In the genomic region with DNA sequence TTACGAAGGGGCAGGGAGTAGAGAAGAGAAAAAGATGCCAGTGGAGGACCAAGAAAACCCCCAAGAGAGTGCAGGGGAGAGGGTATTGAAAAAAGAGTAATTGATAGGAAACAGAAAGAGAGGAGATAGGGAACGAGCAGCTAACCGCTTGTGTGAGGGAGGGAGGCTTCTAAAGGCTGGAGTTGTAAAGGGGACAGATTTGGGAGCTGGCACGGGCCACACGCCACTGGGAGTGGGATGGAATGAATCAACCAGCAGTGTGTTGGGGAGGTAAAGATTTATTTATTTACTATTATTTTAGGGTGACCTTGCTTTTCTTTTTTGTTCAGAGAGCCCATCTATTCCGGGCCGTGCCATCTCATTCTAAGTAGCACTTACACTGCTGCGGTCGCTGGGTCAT, we compare ENCODE assay signal across 15 mouse cellular contexts. TPM values are rescaled to one million over a fixed set of nuclear protein-coding genes. Genes with fewer than 3 reads are reported as not detected.
DNase-seq lines count a peak whose midpoint lies in the region; ATAC-seq and TF ChIP-seq lines count a peak whose summit lies in the region.
"Had no signal": no experiment of that assay in that cellular context is flagged by ENCODE, and none has a peak within 500 bp of the region (broad histone marks: within the 10 kb centered on the region; RNA-seq: fewer than 3 reads in every experiment).

No protein-coding gene starts in this region.

- no peak overlapping the region for H3K4me2 ChIP-seq in hindbrain, embryonic 11.5 days (replicated peaks; ENCODE audit: low read depth, low read length)
- H3K4me2 ChIP-seq in midbrain, embryonic 11.5 days = no peak overlapping the region
- peak overlapping the region; percentile 17; the same call in 1 of the 2 replicates for H3K4me2 ChIP-seq in neural tube, embryonic 14.5 days (ENCODE audit: low read depth, low read length)
- H3K4me2 ChIP-seq: liver, embryonic 13.5 days had no signal

- WGBS in hindbrain, embryonic 11.5 days = 8% methylated on average over 9 of the region's 9 CpGs
- WGBS in midbrain, embryonic 11.5 days = 12% methylated on average over 9 of the region's 9 CpGs
- 11% methylated on average over 9 of the region's 9 CpGs for WGBS in neural tube, embryonic 14.5 days
- 43% methylated on average over 9 of the region's 9 CpGs for WGBS in heart, adult 2 months

- H3K9ac ChIP-seq in hindbrain, embryonic 11.5 days (ENCODE audit: low read depth, low read length) = peak overlapping the region; percentile 42
- peak overlapping the region; percentile 68 for H3K9ac ChIP-seq in midbrain, embryonic 11.5 days (ENCODE audit: low read length)
- H3K9ac ChIP-seq in neural tube, embryonic 14.5 days (replicated peaks; ENCODE audit: low read depth, low read length) = peak overlapping the region; percentile 41; the same call in 1 of the 2 replicates
- no peak overlapping the region for H3K9ac ChIP-seq in heart, adult 2 months (ENCODE audit: low read depth, low read length)
- H3K9ac ChIP-seq: liver, embryonic 13.5 days had no signal

- no peak for TF ChIP-seq POLR2A in heart, adult 2 months (IDR thresholded peaks at IDR 0.05; ENCODE audit: insufficient read depth, low read depth, low read length)

- H3K27me3 ChIP-seq in hindbrain, embryonic 11.5 days (ENCODE audit: control insufficient read depth, insufficient read depth, low read length) = peaks cover 57% of the 10 kb centered on the region
- H3K27me3 ChIP-seq in midbrain, embryonic 11.5 days (ENCODE audit: control insufficient read depth, insufficient read depth, low read length) = peaks cover 69% of the 10 kb centered on the region
- H3K27me3 ChIP-seq in neural tube, embryonic 14.5 days (ENCODE audit: control insufficient read depth, insufficient read depth, low read length) = no peaks in the 10 kb centered on the region; the same call in 1 of the 2 replicates
- H3K27me3 ChIP-seq in heart, adult 2 months (ENCODE audit: control insufficient read depth, insufficient read depth, low read length) = peaks cover 2% of the 10 kb centered on the region; the same call in 1 of the 2 replicates

- DNase-seq in layer of hippocampus, postnatal 36 days = peak; percentile 12 to 19
- DNase-seq in layer of hippocampus, postnatal 14 days (ENCODE audit: low spot score in 2 of 2) = no peak
- peak; percentile 28 for DNase-seq in hindbrain, embryonic 11.5 days (ENCODE audit: low spot score)
- DNase-seq in midbrain, embryonic 11.5 days (ENCODE audit: low spot score, missing footprints) = peak; percentile 92
- DNase-seq in left cerebral cortex, postnatal 36 days (ENCODE audit: low spot score in 2 of 2) = no peak
- no peak for DNase-seq in heart, adult 2 months
- no peak for DNase-seq in thymus, postnatal 0 days (ENCODE audit: low spot score)
- DNase-seq: cerebellum, adult 11 months; heart, adult 18-20 months; left cerebral cortex, postnatal 4 days; liver, embryonic 13.5 days; thymus, adult 2 months had no signal

- H3K4me1 ChIP-seq in hindbrain, embryonic 11.5 days (replicated peaks; ENCODE audit: control insufficient read depth, insufficient read depth, low read length) = peaks cover 19% of the 10 kb centered on the region
- peaks cover 24% of the 10 kb centered on the region for H3K4me1 ChIP-seq in midbrain, embryonic 11.5 days (ENCODE audit: control insufficient read depth, insufficient read depth, low read length)
- peaks cover 47% of the 10 kb centered on the region for H3K4me1 ChIP-seq in neural tube, embryonic 14.5 days (ENCODE audit: control insufficient read depth, insufficient read depth, low read length)
- H3K4me1 ChIP-seq in heart, adult 2 months (ENCODE audit: control insufficient read depth, insufficient read depth, low read length) = no peaks in the 10 kb centered on the region; the same call in 1 of the 2 replicates
- H3K4me1 ChIP-seq: liver, embryonic 13.5 days had no signal

- no peak for ATAC-seq in hindbrain, embryonic 11.5 days (ENCODE audit: low FRiP score)
- no peak for ATAC-seq in midbrain, embryonic 11.5 days (ENCODE audit: low FRiP score)
- no peak for ATAC-seq in neural tube, embryonic 14.5 days (ENCODE audit: low read depth)

- no peaks in the 10 kb centered on the region for H3K9me3 ChIP-seq in hindbrain, embryonic 11.5 days (ENCODE audit: control insufficient read depth, low read length)
- H3K9me3 ChIP-seq in midbrain, embryonic 11.5 days (ENCODE audit: control insufficient read depth, low read length) = no peaks in the 10 kb centered on the region
- H3K9me3 ChIP-seq in neural tube, embryonic 14.5 days (ENCODE audit: control insufficient read depth, low read length) = no peaks in the 10 kb centered on the region
- H3K9me3 ChIP-seq: liver, embryonic 13.5 days had no signal

- TF ChIP-seq CTCF in heart, adult 2 months (IDR thresholded peaks at IDR 0.05) = no peak

- no peak overlapping the region for H3K4me3 ChIP-seq in hindbrain, embryonic 11.5 days (ENCODE audit: low read depth, low read length)
- H3K4me3 ChIP-seq in midbrain, embryonic 11.5 days (ENCODE audit: low read depth, low read length) = no peak overlapping the region
- no peak overlapping the region for H3K4me3 ChIP-seq in neural tube, embryonic 14.5 days (ENCODE audit: low read depth, low read length)
- no peak overlapping the region for H3K4me3 ChIP-seq in heart, adult 2 months
- H3K4me3 ChIP-seq: liver, embryonic 13.5 days; myocyte had no signal

- H3K27ac ChIP-seq in hindbrain, embryonic 11.5 days (ENCODE audit: low read depth, low read length) = peak overlapping the region; percentile 75; the same call in 1 of the 2 replicates
- 0 out of 2 replicates have a peak overlapping the region, but pooled peaks have one; percentile 62 for H3K27ac ChIP-seq in midbrain, embryonic 11.5 days (ENCODE audit: low read depth, low read length)
- peak overlapping the region; percentile 95 for H3K27ac ChIP-seq in neural tube, embryonic 14.5 days (ENCODE audit: low read depth, low read length)
- H3K27ac ChIP-seq in heart, adult 2 months = no peak overlapping the region
- H3K27ac ChIP-seq: kidney, postnatal 0 days; liver, embryonic 13.5 days had no signal

- TF ChIP-seq EP300 in heart, adult 2 months (IDR thresholded peaks at IDR 0.05; ENCODE audit: insufficient read depth, low read depth, low read length) = no peak

- intact Hi-C loops in left cerebral cortex, postnatal 36 days (cut with DNase I) = loop anchor here (10.0 kb wide), 1 partner anchor 560 kb away; no protein-coding TSS in a partner anchor
- intact Hi-C loops in heart, adult 2 months (cut with DNase I) = no loop called here

- H3K79me2 ChIP-seq in heart, adult 2 months (replicated peaks; ENCODE audit: control insufficient read depth, insufficient read depth, low read length) = no peaks in the 10 kb centered on the region

- H3K36me3 ChIP-seq in hindbrain, embryonic 11.5 days (ENCODE audit: control insufficient read depth, insufficient read depth, low read length) = no peaks in the 10 kb centered on the region
- H3K36me3 ChIP-seq in midbrain, embryonic 11.5 days (ENCODE audit: control insufficient read depth, insufficient read depth, low read length) = no peaks in the 10 kb centered on the region
- no peaks in the 10 kb centered on the region for H3K36me3 ChIP-seq in neural tube, embryonic 14.5 days (ENCODE audit: control insufficient read depth, insufficient read depth, low read length)
- no peaks in the 10 kb centered on the region for H3K36me3 ChIP-seq in heart, adult 2 months (ENCODE audit: control insufficient read depth, insufficient read depth, low read length)
- H3K36me3 ChIP-seq: liver, embryonic 13.5 days had no signal

RNA-seq across cellular contexts. Expression of a gene that starts 22.9 kb away (rescaled TPM):
- total RNA-seq in layer of hippocampus, postnatal 36 days (2021) = 10 to 100 TPM; 86.7 to 89.8 TPM
- 10 to 100 TPM; 66.9 to 69.6 TPM for total RNA-seq in layer of hippocampus, postnatal 14 days (2021)
- 26.2 and 30.1 TPM in 2 replicates for polyA plus RNA-seq in hindbrain, embryonic 11.5 days (2014; fragmentation: Nextera tagmentation; extraction: Ambion mirVana)
- 27.5 and 28.3 TPM in 2 replicates for polyA plus RNA-seq in midbrain, embryonic 11.5 days (2014; fragmentation: Nextera tagmentation; extraction: Ambion mirVana)
- 23.5 and 29.3 TPM in 2 replicates for polyA plus RNA-seq in neural tube, embryonic 14.5 days (2014; fragmentation: Nextera tagmentation; extraction: Ambion mirVana)
- total RNA-seq in left cerebral cortex, postnatal 36 days (2021) = 10 to 100 TPM; 70.8 to 82.0 TPM
- total RNA-seq in heart, adult 2 months (2021) = 100 to 1,000 TPM in 1 of 2 experiments, 10 to 100 TPM in 1; 98.0 to 124 TPM
- 108 and 133 TPM in 2 replicates for polyA plus RNA-seq in heart, adult 2 months (2012; rRNA removed)
- 55.9 and 58.4 TPM in 2 replicates for polyA plus RNA-seq in thymus, postnatal 0 days (2015; fragmentation: Nextera tagmentation; extraction: Ambion mirVana)

Comparison
In these comparisons a context has a peak if more than half of its experiments do, and no peak if none do; other contexts are left out.
1. DNase-seq: peak in layer of hippocampus, postnatal 36 days (2 of 2), hindbrain, embryonic 11.5 days (single experiment) and midbrain, embryonic 11.5 days (single experiment); none in layer of hippocampus, postnatal 14 days (0 of 2), left cerebral cortex, postnatal 36 days (0 of 2), heart, adult 2 months (0 of 2) and thymus, postnatal 0 days (single experiment).